Mouse (Mus musculus) CH12.LX (cell line): ENCODE results near the gene Cdyl2. TPM values are rescaled to one million over a fixed set of nuclear protein-coding genes. Genes with fewer than 3 reads are reported as not detected.
A peak's percentile ranks its signal among the peaks of the same experiment; 100 is the strongest.

Experiments used
- DNase-seq: peaks from one replicate; pipeline ENCODE4 v3.0.0-alpha.2; 2013; ENCODE audit errors: extremely low read depth
- H3K27ac ChIP-seq: 2 replicates; pipeline ENCODE4 v1.5.1; 2012; ENCODE audit warnings: low read depth, mild to moderate bottlenecking, control low read depth, moderate library complexity; ENCODE audit not compliant: insufficient read depth
- H3K27me3 ChIP-seq: replicated peaks from 2 replicates; pipeline ENCODE3; 2012; ENCODE audit warnings: inconsistent platforms
- H3K36me3 ChIP-seq, 2 experiments: replicated peaks in 1 of 2; 2 replicates each; pipeline versions ENCODE3 to v1.6.1; 2012; ENCODE audit warnings: inconsistent platforms in 1 of 2, low read length in 1 of 2, mild to moderate bottlenecking in 1 of 2, mixed read lengths in 1 of 2, moderate library complexity in 1 of 2; ENCODE audit not compliant: control insufficient read depth in 1 of 2, insufficient read depth in 1 of 2
- H3K4me1 ChIP-seq, 2 experiments: 2 replicates each; pipeline ENCODE4 v1.6.1; 2012; ENCODE audit warnings: inconsistent platforms in 1 of 2, moderate library complexity in 1 of 2; ENCODE audit not compliant: insufficient read depth in 2 of 2, control insufficient read depth in 1 of 2
- H3K4me2 ChIP-seq: 2 replicates; pipeline ENCODE4 v1.6.1; 2012; ENCODE audit warnings: low read depth, mild to moderate bottlenecking, control low read depth; ENCODE audit not compliant: poor library complexity, insufficient read depth, severe bottlenecking
- H3K4me3 ChIP-seq, 3 experiments: fragments of 150-350 bp in 1 of 3; sonication (generic) in 1 of 3; replicated peaks in 1 of 3; 2 replicates each; pipeline versions ENCODE3 to v1.5.1; 2011 to 2012; ENCODE audit warnings: low read depth in 2 of 3, low read length in 2 of 3, mild to moderate bottlenecking in 2 of 3, moderate library complexity in 2 of 3, control low read depth in 1 of 3, improper control_type of control experiment in 1 of 3, inconsistent platforms in 1 of 3, mixed read lengths in 1 of 3; ENCODE audit not compliant: poor library complexity in 1 of 3
- H3K79me2 ChIP-seq: replicated peaks from 2 replicates; pipeline ENCODE4 v1.6.1; 2012; ENCODE audit warnings: mild to moderate bottlenecking, moderate library complexity; ENCODE audit not compliant: control insufficient read depth, poor library complexity, insufficient read depth, severe bottlenecking; ENCODE audit errors: extremely low read depth
- H3K9ac ChIP-seq: 2 replicates; pipeline ENCODE4 v1.6.1; 2012; ENCODE audit warnings: low read depth, mild to moderate bottlenecking, control low read depth, moderate library complexity; ENCODE audit not compliant: insufficient read depth
- H3K9me3 ChIP-seq: replicated peaks from 2 replicates; pipeline ENCODE3; 2012; ENCODE audit warnings: low read length, inconsistent platforms, mixed read lengths
- CHD2 ChIP-seq: IDR thresholded peaks from 2 replicates; pipeline ENCODE4 v1.6.1; 2011; ENCODE audit warnings: low read length, improper control_type of control experiment
- CTCF ChIP-seq, 2 experiments: IDR thresholded peaks in 1 of 2; conservative IDR thresholded peaks in 1 of 2; 2 replicates each; pipeline ENCODE4 v1.5.1; 2011 to 2012; ENCODE audit warnings: low read depth in 2 of 2, low read length in 2 of 2, improper control_type of control experiment in 1 of 2, inconsistent platforms in 1 of 2, mild to moderate bottlenecking in 1 of 2, moderate library complexity in 1 of 2
- IRF4 ChIP-seq: IDR thresholded peaks from 2 replicates; pipeline ENCODE4 v1.6.1; 2014; ENCODE audit warnings: low read depth, mild to moderate bottlenecking, inconsistent platforms, low read length, improper control_type of control experiment
- JUND ChIP-seq: conservative IDR thresholded peaks from 2 replicates; pipeline ENCODE4 v1.6.1; 2011; ENCODE audit warnings: low read depth, low read length, improper control_type of control experiment
- KAT2A ChIP-seq: IDR thresholded peaks from 2 replicates; pipeline ENCODE4 v1.6.1; 2012; ENCODE audit warnings: low read length, improper control_type of control experiment, inconsistent platforms; ENCODE audit not compliant: insufficient replicate concordance
- MAZ ChIP-seq: IDR thresholded peaks from 2 replicates; pipeline ENCODE4 v1.6.1; 2012; ENCODE audit warnings: low read depth, mild to moderate bottlenecking, inconsistent platforms, low read length, improper control_type of control experiment, moderate library complexity
- MXI1 ChIP-seq: IDR thresholded peaks from 2 replicates; pipeline ENCODE4 v1.6.1; 2011; ENCODE audit warnings: mild to moderate bottlenecking, low read depth, low read length, improper control_type of control experiment
- NELFE ChIP-seq: IDR thresholded peaks from 2 replicates; pipeline ENCODE4 v1.6.1; 2011; ENCODE audit warnings: low read depth, low read length, improper control_type of control experiment
- POLR2A ChIP-seq: IDR thresholded peaks from 2 replicates; pipeline ENCODE4 v1.6.1; 2011; ENCODE audit warnings: low read depth, mild to moderate bottlenecking, improper control_type of control experiment, low read length
- POLR2AphosphoS2 ChIP-seq: IDR thresholded peaks from 2 replicates; pipeline ENCODE4 v1.6.1; 2011; ENCODE audit warnings: low read depth, low read length, improper control_type of control experiment
- RAD21 ChIP-seq: IDR thresholded peaks from 2 replicates; pipeline ENCODE4 v1.6.1; 2011; ENCODE audit warnings: low read depth, mild to moderate bottlenecking, low read length, improper control_type of control experiment, moderate library complexity
- RCOR1 ChIP-seq: conservative IDR thresholded peaks from 2 replicates; pipeline ENCODE4 v1.6.1; 2012; ENCODE audit warnings: low read depth, mild to moderate bottlenecking, inconsistent platforms, low read length, improper control_type of control experiment
- SIN3A ChIP-seq: IDR thresholded peaks from 2 replicates; pipeline ENCODE4 v1.6.1; 2012; ENCODE audit warnings: low read length, improper control_type of control experiment, inconsistent platforms
- SMC3 ChIP-seq: IDR thresholded peaks from 2 replicates; pipeline ENCODE4 v1.6.1; 2011; ENCODE audit warnings: low read depth, low read length, improper control_type of control experiment
- TBP ChIP-seq: conservative IDR thresholded peaks from 2 replicates; pipeline ENCODE4 v1.6.1; 2011; ENCODE audit warnings: low read depth, low read length, improper control_type of control experiment
- USF2 ChIP-seq: conservative IDR thresholded peaks from 2 replicates; pipeline ENCODE4 v1.6.1; 2011; ENCODE audit warnings: low read depth, low read length, improper control_type of control experiment
- ZC3H11A ChIP-seq: IDR thresholded peaks from 2 replicates; pipeline ENCODE4 v1.6.1; 2012; ENCODE audit warnings: low read depth, mild to moderate bottlenecking, inconsistent platforms, low read length, improper control_type of control experiment
- ZNF384 ChIP-seq: IDR thresholded peaks from 2 replicates; pipeline ENCODE4 v1.6.1; 2012; ENCODE audit warnings: low read depth, low read length, improper control_type of control experiment, inconsistent platforms
- dilution Hi-C: fragments of 300-500 bp; cut with MboI; formaldehyde crosslinking; loops from 2 replicates; pipeline ENCODE4 v1.14.3; 2020; ENCODE audit warnings: low sequenced_read_pairs; ENCODE audit not compliant: extremely low pct_unique_long_range_greater_than_20kb, extremely low pct_ligation_motif_present
- in situ Hi-C: fragments of 300-500 bp; cut with MboI; formaldehyde crosslinking; loops from 3 replicates; pipeline ENCODE4 v1.14.3; 2019; ENCODE audit warnings: low sequenced_read_pairs, low pct_ligation_motif_present, low pct_unique_long_range_greater_than_20kb, mixed read lengths
- polyA plus RNA-seq: library from polyadenylated mRNA; unstranded; fragments of >175 nt; gene quantifications from 2 replicates; pipeline ENCODE4 v1.2.1, GENCODE M21; 2012; ENCODE audit warnings: low read depth; ENCODE audit not compliant: insufficient read length
- total RNA-seq, 2 experiments: library from RNA; depleted of rRNA; stranded (reverse); fragments of 300-350 nt in 1 of 2; fragments of >200 nt in 1 of 2; gene quantifications; 2 replicates each; pipeline ENCODE4 v1.2.3; 2012 to 2014

Cdyl2 gene
- total and polyA plus RNA-seq, 3 experiments: 4.4 to 9.4 (median 6.9) TPM

DNA sequence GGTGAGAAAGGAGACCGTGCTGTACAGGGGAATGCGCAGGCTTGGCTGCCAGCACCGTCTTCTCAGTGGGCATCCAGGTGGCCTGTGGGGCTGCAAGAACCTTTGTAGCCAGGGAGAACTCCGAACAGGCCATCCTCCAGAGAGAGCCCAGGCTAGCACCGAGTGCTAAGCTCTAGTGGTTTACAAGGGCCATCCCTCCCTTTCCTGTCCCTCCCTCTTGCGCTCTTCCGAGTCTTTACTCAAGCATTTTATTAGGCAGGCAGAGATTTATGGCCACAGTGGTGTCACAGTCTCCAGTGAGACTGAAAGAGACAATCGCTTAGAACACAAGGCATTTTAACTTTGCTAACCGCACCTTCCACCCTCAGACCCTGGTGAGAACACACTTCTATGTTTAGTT is 39.9 kb upstream of the Cdyl2 start:
- Histone ChIP-seq H3K9me3 (no peaks in the 10 kb centered on the region), H3K79me2 (no peaks in the 10 kb centered on the region), H3K4me3 (no peak overlapping the region), H3K27me3 (no peaks in the 10 kb centered on the region), H3K4me1 (no peaks in the 10 kb centered on the region), H3K27ac (no peak overlapping the region), H3K4me2 (no peak overlapping the region), H3K36me3 (no peaks in the 10 kb centered on the region), H3K9ac (no peak overlapping the region)
- TF ChIP-seq RCOR1 (no peak), USF2 (no peak), POLR2A (no peak), CTCF (conservative IDR thresholded peaks at IDR 0.05 in 1 of 2, IDR thresholded peaks at IDR 0.05 in 1 of 2; ENCODE audit: low read depth in 2 of 2, low read length in 2 of 2) (no peak), CHD2 (no peak), ZC3H11A (no peak), KAT2A (no peak), IRF4 (no peak), ZNF384 (no peak), NELFE (no peak), POLR2AphosphoS2 (no peak), JUND (no peak), MXI1 (no peak), SIN3A (no peak), MAZ (no peak)
- dilution Hi-C loops: no loop called here
- no peak for DNase-seq
- in situ Hi-C loops: no loop called here

DNA sequence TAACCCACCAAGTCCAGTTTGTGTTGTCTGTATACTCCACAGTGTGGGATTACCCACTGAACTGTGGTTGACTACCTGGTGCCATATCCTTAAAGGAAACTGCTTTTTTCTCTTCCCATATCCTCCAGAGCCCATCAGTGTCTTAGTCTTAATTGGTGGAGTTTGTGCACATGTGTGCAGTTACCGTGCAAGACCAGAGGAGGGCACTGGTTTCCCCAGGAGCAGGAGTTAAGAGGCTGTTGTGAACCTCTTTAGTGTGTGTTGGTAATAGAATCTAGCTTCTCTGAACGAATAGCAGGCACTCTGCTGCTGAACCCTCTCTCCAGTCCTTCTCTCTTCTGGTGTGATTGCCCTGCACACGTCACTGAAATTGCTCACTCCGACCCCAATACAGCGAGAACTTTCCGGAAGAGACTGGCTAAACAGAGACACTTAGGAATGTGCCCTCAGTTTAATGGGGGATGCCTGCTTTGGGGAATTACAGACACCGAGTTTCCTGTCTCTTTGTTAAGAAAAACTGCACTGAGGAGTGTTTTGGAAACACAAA is 39.1 kb upstream of the Cdyl2 start:
- H3K79me2 ChIP-seq: no peaks in the 10 kb centered on the region
- no peak overlapping the region for H3K27ac ChIP-seq
- DNase-seq: peak; percentile 31
- no peak overlapping the region for H3K4me2 ChIP-seq
- no peaks in the 10 kb centered on the region for H3K27me3 ChIP-seq
- in situ Hi-C loops (no loop called here), dilution Hi-C loops (no loop called here)
- peak; percentile 58 for TF ChIP-seq SMC3
- peak; percentile 39 for TF ChIP-seq RAD21
- TF ChIP-seq CTCF (conservative IDR thresholded peaks at IDR 0.05 in 1 of 2, IDR thresholded peaks at IDR 0.05 in 1 of 2; ENCODE audit: low read depth in 2 of 2, low read length in 2 of 2): peak; percentile 43 to 61; a peak in 3 of 4 replicates
- TF ChIP-seq TBP: no peak
- H3K9me3 ChIP-seq: no peaks in the 10 kb centered on the region
- H3K9ac ChIP-seq: no peak overlapping the region
- H3K36me3 ChIP-seq: no peaks in the 10 kb centered on the region
- H3K4me3 ChIP-seq: no peak overlapping the region
- H3K4me1 ChIP-seq: no peaks in the 10 kb centered on the region
